Mouse (Mus musculus) spleen, adult 2 months (tissue): Measurements from ENCODE around the gene Dctpp1.

Experiments used
- CTCF ChIP-seq: fragments of 200-500 bp; IDR thresholded peaks from 2 replicates; pipeline ENCODE4 v1.5.1; 2011; ENCODE audit warnings: mild to moderate bottlenecking, inconsistent platforms; ENCODE audit not compliant: insufficient read depth, insufficient read length, insufficient replicate concordance; ENCODE audit errors: extremely low read depth
- POLR2A ChIP-seq: fragments of 200-500 bp; IDR thresholded peaks from 2 replicates; pipeline ENCODE4 v1.6.1; 2011; ENCODE audit warnings: low read depth, low read length, inconsistent platforms

GRCm38 (mm10) chr7:127253341-127253740 is 7.2 kb downstream of the Dctpp1 start:
- no peak for TF ChIP-seq CTCF
- TF ChIP-seq POLR2A: no peak
